Mouse (Mus musculus) layer of hippocampus, postnatal 36 days (tissue): ENCODE measurements around the gene Numbl. TPM values are rescaled to one million over a fixed set of nuclear protein-coding genes. Genes with fewer than 3 reads are reported as not detected.
A peak's percentile ranks its signal among the peaks of the same experiment; 100 is the strongest.

Experiments
- DNase-seq, 2 experiments: peaks; one replicate each; pipeline ENCODE4 v3.0.0; 2022
- total RNA-seq, 2 experiments: library from RNA; stranded (reverse); gene quantifications; 2 replicates each; pipeline ENCODE4 v1.2.3; 2021

The Numbl gene
- total RNA-seq, 2 experiments from 2014 or later: 137 to 144 TPM

GRCm38 (mm10) chr7:27326101-27326880, 68.1 kb downstream of the Numbl start:
- DNase-seq: no peak

DNA sequence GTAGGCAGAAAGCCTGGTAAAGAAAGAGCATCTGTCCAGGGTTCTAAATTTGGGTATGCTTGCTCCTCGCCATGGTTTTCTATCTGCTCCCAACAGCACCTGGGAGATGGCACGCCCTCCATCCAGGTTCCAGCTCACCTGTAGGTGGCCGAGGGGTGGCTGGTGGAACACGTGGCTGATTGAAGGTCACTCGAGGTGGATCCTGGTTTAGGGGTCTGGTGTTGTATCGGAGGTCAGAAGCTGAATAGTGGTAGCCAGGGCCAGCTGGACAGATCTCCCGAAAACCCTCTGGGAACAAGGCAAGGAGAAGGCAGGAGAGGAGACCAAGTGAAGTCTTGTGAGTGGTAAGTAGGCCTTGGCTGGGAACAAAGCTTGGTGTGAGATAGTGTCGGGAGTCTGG, 69.3 kb downstream of the Numbl start:
- DNase-seq: no peak

GRCm38 (mm10) chr7:27328161-27328560, 69.9 kb downstream of the Numbl start:
- no peak for DNase-seq

DNA sequence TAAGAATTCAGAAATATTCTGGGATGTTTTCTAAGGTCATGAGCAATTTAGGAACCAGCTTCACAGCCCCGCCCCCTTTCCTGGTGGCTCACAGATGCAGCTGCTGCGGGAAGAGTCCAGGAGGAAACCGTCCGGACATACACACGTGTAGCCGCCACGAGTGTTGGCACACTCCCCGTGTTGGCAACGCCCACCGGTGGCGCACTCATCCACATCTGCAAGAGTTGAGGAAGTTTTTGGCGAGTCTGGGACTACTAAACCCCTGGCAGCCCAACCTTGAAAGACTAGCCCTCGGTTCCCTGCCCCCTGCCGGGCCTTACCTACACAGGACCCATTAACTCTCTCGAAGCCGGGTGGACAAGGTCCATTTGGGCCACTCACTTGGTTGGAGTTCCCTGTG, 70.4 kb downstream of the Numbl start:
- no peak for DNase-seq

DNA sequence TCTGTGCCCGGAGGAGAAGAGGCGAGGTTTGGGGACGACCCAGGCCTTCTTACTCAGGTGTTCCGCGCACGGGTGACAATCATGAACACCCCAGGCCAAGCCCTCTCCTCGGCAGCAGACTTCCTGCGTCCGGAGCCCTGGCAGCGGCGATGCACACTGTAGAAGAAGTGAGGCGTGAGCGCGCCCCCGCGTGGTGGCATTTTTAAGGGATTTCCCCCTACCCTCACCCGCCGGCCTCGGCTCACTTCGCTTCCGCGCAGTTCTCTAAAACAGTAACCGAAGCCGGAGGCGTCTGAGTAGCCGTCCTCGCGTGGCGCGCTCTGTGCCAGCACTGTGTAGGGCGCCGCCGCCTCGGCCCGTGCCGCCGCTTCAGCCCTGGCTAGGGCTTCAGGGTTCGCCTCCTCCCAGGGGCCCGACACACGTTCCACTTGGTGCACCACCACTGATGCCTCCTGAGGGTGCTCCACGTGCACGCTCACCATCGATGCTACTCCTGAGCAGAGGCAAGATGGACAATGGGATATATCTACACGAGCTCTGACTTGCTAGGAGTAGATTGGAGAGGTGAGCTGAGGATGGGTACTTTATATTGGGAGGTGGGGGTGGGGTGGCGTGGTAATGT, 71.2 kb downstream of the Numbl start:
- peak; percentile 73 to 77 for DNase-seq

GRCm38 (mm10) chr7:27329981-27330380, 71.7 kb downstream of the Numbl start:
- DNase-seq: no peak

- peak; percentile 62 for DNase-seq
Measured at GRCm38 (mm10) chr7:27330709-27331540, 72.7 kb downstream of the Numbl start.

DNA sequence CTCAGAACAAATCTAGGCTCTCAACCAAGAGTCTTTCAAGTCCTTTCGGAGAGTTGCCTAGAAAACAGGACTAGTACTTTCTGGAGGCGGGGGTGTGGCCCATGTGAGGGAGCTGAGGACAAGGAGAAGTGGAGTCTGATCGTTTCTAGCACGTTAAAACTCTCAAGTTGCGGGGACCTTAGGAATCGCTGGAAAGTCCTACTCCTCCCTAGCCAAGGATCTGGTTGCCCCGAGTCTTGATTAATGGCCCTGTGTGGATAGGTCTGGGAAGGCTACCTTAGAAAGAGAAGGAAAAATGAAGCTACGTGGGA, 73.3 kb downstream of the Numbl start:
- no peak for DNase-seq

Other genes starting within 250 kb of the Numbl start
- gene Cyp2a12, start 229.4 kb upstream of the Numbl start, total RNA-seq: not detected
- gene Cyp2f2, start 138.5 kb upstream of the Numbl start, total RNA-seq: under 1 TPM in 1 of 2 experiments, not detected in 1; 0.17 TPM
- not detected for gene Cyp2t4, start 104.7 kb upstream of the Numbl start, total RNA-seq
- gene Egln2, start 91.6 kb upstream of the Numbl start, total RNA-seq: 100 to 1,000 TPM; 102 to 108 TPM
- gene Rab4b, start 79.5 kb upstream of the Numbl start, total RNA-seq: 10 to 100 TPM; 93.5 to 98.7 TPM
- not detected for gene Gm21983, start 77.3 kb upstream of the Numbl start, total RNA-seq
- gene Mia, start 77.3 kb upstream of the Numbl start, total RNA-seq: 1 to 10 TPM; 1.8 to 2.0 TPM
- 10 to 100 TPM; 20.4 to 25.4 TPM for gene BC024978, start 62.7 kb upstream of the Numbl start, total RNA-seq
- 10 to 100 TPM; 84.2 to 96.0 TPM for gene Snrpa, start 62.2 kb upstream of the Numbl start, total RNA-seq
- gene Itpkc, start 29.8 kb upstream of the Numbl start, total RNA-seq: 10 to 100 TPM in 1 of 2 experiments, 1 to 10 TPM in 1; 9.3 to 10.1 TPM
- 10 to 100 TPM; 33.9 to 36.2 TPM for gene Coq8b, start 25.4 kb upstream of the Numbl start, total RNA-seq
- gene Ltbp4, start 79.3 kb downstream of the Numbl start, total RNA-seq: 10 to 100 TPM; 52.8 to 59.6 TPM
- gene Shkbp1, start 97.6 kb downstream of the Numbl start, total RNA-seq: 10 to 100 TPM; 36.2 to 37.3 TPM
- not detected for gene Gm20479, start 99.0 kb downstream of the Numbl start, total RNA-seq
- gene Sptbn4, start 189.3 kb downstream of the Numbl start, total RNA-seq: 100 to 1,000 TPM; 132 to 146 TPM
- gene Blvrb, start 189.5 kb downstream of the Numbl start, total RNA-seq: 10 to 100 TPM; 16.0 to 20.0 TPM
- 1 to 10 TPM; 2.7 to 4.0 TPM for gene Sertad3, start 215.3 kb downstream of the Numbl start, total RNA-seq
- 1 to 10 TPM; 6.4 to 7.0 TPM for gene Sertad1, start 228.5 kb downstream of the Numbl start, total RNA-seq
- under 1 TPM; 0.15 to 0.40 TPM for gene Prx, start 240.9 kb downstream of the Numbl start, total RNA-seq